Mouse (Mus musculus) cerebellum, postnatal 10 days (tissue): ENCODE measurements around the gene Dctn2.

Source experiments
- DNase-seq, 2 experiments: peaks; one replicate each; pipeline ENCODE4 v3.0.0; 2021; ENCODE audit warnings: mixed read lengths in 2 of 2

Dctn2 gene

DNA sequence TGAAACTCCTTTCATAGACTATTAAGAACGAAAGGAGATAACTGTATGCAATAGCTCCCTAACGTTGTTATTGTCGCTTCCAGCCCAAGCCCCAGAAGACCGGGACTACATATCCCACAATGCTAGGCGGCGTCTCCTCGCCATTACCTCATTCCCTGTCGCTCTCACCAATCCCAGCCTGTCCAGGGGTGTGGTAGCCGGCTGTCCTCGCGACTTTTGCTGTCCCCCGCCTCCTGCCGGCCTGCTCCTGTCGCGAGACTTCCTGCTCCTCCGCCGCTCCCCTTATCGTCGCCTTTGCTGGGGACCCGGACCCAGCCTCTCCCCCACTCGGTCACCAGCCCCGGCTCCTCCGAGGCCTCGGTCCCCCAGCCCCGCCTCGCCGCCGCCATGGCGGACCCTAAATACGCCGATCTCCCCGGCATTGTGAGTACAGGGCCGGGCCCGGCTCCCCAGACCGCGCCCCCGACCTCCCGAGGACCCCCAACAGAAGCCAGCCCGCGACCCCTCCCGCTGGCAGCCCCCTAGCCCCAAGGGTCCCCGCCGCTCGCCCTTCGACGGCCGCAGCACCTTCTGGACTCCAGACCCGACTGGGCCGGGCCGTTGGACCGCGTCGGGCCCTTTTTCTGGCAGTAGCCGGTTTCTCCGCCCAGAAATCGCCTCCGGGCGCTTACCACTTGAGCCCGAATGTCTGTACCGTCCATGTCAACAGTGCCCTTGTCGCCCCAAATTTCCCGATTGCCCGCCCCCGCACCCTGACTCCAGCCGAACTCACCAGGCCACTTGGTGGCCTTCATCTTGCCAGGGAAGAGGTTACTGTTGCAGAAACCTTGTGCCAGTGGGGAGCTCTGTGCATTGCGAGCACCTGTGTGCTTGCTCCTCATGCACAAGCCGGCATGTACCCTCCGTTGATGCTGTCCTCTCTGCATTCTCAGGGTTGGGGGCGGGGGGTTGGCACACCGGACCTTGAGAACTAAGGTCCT lies at the start of gene Dctn2:
TSS of gene Dctn2 (plus strand) at position 257 of the 980 bp plus-strand sequence.
- peak; percentile 96 to 98 for DNase-seq

DNA sequence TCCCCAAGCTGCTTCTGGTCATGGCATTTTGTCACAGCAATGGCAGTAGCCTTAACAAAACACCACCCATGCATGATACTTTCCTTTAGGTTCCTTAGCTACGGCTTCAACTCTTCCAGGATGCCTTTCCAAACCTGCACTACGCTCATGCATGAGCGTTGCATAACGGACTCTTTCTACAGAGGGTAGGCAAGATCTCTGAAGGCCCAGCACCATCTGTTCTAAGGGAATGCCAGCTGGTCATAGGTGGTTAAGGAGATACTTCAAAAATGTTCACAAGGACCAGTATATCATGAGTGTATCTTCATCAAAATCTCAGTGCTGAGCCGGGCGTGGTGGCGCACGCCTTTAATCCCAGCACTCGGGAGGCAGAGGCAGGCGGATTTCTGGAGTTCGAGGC lies 49.7 kb upstream of the Dctn2 start:
- DNase-seq: peak in 1 of 2 experiments; percentile 3

- DNase-seq: peak in 1 of 2 experiments; percentile 0
These were observed 49.0 kb upstream of the Dctn2 start for GRCm38 (mm10) chr10:127217177-127217576.

GRCm38 (mm10) chr10:127218339-127218738 lies 47.8 kb upstream of the Dctn2 start:
- no peak for DNase-seq

DNA sequence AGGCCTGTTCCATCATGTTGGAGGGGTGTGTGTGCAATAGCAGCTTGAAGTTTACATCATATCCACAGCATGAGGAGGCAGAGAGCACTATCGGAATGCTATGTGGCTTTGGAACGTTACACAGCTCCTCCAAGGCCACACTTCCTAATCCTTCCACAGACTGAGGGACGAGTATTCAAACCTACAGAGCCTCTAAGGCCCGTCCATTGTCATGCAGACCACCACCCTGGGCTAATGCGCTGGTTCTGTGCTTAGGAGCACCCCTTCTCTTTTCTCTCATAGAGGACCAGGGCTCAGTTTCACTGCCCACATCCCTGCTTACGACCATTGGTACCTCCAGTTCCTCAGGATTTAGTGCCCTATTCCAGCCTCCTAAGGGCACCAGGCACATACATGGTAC lies 41.0 kb upstream of the Dctn2 start:
- DNase-seq: no peak

DNA sequence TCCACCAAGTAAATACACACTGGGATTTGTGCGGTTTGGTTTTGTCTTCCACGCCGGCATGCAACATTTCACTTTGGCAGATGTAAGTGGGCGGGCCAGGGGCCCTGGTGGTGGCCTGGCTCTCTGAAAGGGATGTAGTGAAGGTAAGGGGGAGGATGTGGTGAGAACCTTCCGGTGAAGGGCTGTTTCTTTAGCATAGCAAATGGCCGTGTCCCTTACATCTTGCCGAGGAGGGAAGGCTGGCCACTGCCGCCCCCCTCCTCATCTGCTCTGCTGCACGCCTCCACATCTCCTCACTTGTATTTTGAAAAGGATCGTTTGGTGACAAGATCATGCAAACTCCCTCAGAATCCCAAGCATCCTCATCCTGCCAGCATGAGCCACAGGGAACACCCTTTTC lies 40.4 kb upstream of the Dctn2 start:
- DNase-seq: no peak

- peak; percentile 44 to 49 for DNase-seq
These were observed 39.8 kb upstream of the Dctn2 start for GRCm38 (mm10) chr10:127226318-127226895.

DNA sequence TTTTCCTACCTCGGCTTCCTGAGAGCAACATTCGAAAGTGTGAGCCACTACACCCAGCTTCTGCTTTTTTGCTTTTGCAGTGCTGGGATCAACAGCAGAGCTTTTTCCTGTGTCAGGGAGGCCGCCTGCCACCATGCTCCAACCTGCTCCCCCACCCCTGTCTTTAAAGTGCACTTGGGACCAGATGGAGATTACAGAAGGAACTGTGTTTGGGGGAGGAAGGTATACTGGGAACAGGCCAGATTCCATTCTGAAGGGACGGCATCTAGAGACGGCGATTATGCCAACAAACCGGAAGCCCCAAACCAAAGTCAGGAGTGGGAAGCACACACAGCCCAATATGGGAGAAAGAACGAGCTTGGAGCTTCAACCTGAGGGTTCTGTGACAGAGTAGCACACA lies 39.0 kb upstream of the Dctn2 start:
- no peak for DNase-seq

DNA sequence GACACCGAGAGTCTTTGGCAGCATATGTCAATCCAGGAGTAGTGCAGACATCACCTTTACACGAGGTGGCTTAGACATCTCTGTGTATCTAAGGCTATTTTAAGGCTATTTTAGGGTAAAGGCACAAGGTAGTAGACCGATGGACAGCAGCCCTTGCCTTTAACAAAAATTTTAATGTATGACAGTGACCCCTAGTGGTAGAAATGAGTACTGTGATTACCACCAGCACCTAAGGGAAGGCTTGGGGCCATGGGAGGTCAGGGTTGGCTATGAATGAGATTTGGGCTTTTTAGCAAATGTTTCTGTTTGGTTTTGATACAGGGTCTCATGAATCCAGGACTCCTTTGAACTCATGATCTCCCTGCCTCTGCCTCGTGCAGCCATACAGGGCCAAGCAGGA lies 37.3 kb upstream of the Dctn2 start:
- peak; percentile 70 to 92 for DNase-seq

DNA sequence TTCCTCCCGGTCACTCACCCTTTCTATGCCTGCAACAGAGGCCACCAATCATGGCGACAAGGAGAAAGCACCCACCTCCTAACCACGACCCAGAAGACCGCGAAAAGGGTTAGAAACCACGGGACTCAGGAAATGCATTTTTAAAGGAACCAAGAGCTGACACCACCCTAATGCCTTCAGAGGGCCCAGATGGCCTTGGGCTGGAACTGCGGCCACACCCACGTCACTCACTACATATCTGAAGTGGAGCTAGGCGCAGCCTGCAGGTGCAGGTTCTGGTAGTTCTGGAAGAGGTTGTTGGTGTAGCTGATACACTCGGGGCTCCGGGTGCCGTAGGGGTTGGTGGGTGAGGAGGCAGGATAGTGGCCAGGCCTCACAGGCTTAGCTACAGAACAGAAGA lies 35.5 kb upstream of the Dctn2 start:
- no peak for DNase-seq

GRCm38 (mm10) chr10:127231741-127232140 lies 34.4 kb upstream of the Dctn2 start:
- peak; percentile 39 to 43 for DNase-seq

- DNase-seq: peak; percentile 27 to 42
These were observed 33.0 kb upstream of the Dctn2 start for GRCm38 (mm10) chr10:127233141-127233540.

DNA sequence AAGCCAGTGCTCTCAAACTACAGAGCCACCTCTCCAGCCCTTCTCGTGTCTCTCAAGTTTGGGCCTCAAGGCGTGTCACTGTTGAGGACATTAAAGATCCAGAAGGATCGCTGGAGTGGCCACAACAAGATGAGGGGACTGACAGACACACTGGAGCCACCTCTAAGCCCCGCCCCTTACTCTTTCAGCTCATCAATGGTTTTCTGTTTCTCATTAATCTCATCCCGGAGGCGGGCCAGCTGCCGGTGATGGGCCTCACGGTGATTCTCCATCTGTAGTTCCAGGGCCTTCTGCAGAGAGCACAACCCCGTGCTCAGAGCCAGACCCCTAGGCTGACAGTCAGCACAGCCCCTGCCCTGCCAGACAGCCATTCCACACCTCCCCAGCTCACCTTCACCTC lies 29.6 kb upstream of the Dctn2 start:
- DNase-seq: no peak

GRCm38 (mm10) chr10:127238241-127238824 lies 27.8 kb upstream of the Dctn2 start:
- no peak for DNase-seq

GRCm38 (mm10) chr10:127250810-127251209 lies 15.4 kb upstream of the Dctn2 start:
- DNase-seq: no peak

DNA sequence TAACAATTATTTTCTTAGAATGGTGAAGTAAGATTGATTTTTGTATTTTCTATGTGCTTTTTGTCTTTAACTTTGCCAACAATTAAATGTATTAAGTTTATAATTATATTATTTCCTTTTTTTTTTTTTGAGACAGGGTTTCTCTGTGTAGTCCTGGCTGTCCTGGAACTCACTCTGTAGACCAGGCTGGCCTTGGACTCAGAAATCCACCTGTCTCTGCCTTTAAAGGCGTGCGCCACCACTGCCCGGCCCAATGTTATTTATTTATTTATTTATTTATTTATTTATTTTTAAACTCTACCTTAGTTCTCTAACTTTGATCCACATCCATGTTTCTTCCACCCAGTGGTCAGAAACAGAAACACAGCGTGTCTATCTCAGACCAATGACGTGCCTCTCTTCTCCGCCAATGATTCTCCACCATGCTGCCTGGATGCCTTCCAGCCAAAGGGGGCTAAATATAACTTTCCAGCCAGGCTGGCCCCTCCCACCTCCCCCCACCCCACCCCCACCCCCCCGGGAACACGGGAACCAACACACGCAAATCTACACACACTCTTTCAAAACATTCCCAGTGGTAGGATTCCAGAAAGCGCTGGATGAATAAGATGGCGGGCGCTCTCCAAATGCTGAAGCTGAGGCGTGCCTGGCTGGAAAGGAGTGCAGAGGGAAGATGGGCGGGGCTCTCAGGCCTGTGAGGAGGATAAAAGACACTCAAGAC lies 10.4 kb upstream of the Dctn2 start:
- peak; percentile 74 to 81 for DNase-seq

DNA sequence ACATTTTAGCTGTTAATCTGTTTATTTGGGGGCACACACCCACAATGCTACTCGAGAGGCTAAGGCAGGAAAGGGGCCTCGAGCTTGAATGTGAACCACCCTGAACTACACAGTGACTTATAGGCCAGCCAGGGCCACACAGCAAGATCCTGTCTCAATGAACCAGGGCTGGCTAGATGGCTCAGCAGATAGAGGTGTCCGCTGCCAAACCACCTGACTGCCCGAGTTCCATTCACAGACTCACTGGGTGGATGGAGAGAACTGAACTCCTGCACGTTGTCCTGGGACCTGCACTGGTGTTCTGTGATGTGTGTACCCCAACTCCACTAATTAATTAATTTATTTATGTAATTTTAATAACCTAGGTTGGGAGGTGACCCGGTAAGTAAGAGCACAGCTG lies 8.4 kb upstream of the Dctn2 start:
- no peak for DNase-seq

- DNase-seq: no peak
These were observed 7.7 kb upstream of the Dctn2 start for GRCm38 (mm10) chr10:127258489-127258888.

GRCm38 (mm10) chr10:127261706-127262547 lies 4.2 kb upstream of the Dctn2 start:
- DNase-seq: peak; percentile 57 to 69

- peak; percentile 89 to 91 for DNase-seq
These were observed 3.4 kb upstream of the Dctn2 start, which contains the start of gene Kif5a for GRCm38 (mm10) chr10:127262548-127263398. TSS of gene Kif5a (minus strand) at chr10:127263348.

DNA sequence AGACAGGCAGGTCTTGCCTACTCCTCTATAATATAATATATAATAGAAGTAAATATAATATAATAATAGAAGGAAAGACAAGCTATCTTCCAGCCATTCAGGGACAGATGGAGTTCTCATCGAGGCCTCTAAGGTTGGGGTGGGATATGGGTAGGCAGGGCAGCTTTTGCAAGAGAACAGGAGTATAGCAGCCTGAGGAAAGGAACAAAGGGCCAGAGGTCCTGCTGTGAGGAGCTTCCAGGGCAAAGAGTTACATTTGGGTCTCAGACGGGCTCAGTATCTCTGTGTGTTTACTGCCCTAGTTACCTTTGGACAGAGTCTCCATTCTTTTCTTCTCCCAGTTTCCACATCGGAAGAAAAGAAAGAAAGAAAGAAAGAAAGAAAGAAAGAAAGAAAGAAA lies 2.5 kb upstream of the Dctn2 start:
- DNase-seq: peak; percentile 28 to 38
